Mouse (Mus musculus) C2C12 (cell line): Measurements from ENCODE around the gene Adra1d. TPM values are rescaled to one million over a fixed set of nuclear protein-coding genes. Genes with fewer than 3 reads are reported as not detected.

Experiments
- H3K27me3 ChIP-seq: one replicate; pipeline ENCODE4 v1.6.1; 2011; ENCODE audit not compliant: control insufficient read depth, insufficient read depth, insufficient read length
- H3K36me3 ChIP-seq: one replicate; pipeline ENCODE4 v1.6.1; 2011; ENCODE audit not compliant: control insufficient read depth, insufficient read depth
- H3K4me3 ChIP-seq: one replicate; pipeline ENCODE4 v1.5.1; 2011; ENCODE audit warnings: mild to moderate bottlenecking, control low read depth; ENCODE audit not compliant: poor library complexity, insufficient read depth, severe bottlenecking
- H3K79me2 ChIP-seq: one replicate; pipeline ENCODE4 v1.6.1; 2011; ENCODE audit not compliant: control insufficient read depth, insufficient read depth
- H3K79me3 ChIP-seq: one replicate; pipeline ENCODE4 v1.6.1; 2011; ENCODE audit warnings: low read depth, control low read depth
- H3ac ChIP-seq: one replicate; pipeline ENCODE3; 2011; ENCODE audit warnings: low read depth; ENCODE audit not compliant: control insufficient read depth, insufficient read length
- CEBPB ChIP-seq: IDR thresholded peaks from one replicate; pipeline ENCODE4 v1.6.1; 2011; ENCODE audit warnings: low read depth, mild to moderate bottlenecking, control low read depth, moderate library complexity
- CTCF ChIP-seq: IDR thresholded peaks from one replicate; pipeline ENCODE4 v1.5.1; 2011; ENCODE audit not compliant: control insufficient read depth, insufficient read depth, insufficient read length
- FOSL1 ChIP-seq: IDR thresholded peaks from one replicate; pipeline ENCODE4 v1.8.0; 2011; ENCODE audit warnings: mild to moderate bottlenecking, low read length; ENCODE audit not compliant: poor library complexity, insufficient read depth, severe bottlenecking
- MAX ChIP-seq: IDR thresholded peaks from one replicate; pipeline ENCODE4 v1.6.1; 2011; ENCODE audit warnings: mild to moderate bottlenecking, control low read depth
- MYOD1 ChIP-seq: IDR thresholded peaks from one replicate; pipeline ENCODE4 v1.6.1; 2011; ENCODE audit warnings: low read depth; ENCODE audit not compliant: control insufficient read depth, insufficient read length
- MYOG ChIP-seq: IDR thresholded peaks from one replicate; pipeline ENCODE4 v1.6.1; 2011; ENCODE audit not compliant: control insufficient read depth, insufficient read length; ENCODE audit errors: extremely low read depth
- USF1 ChIP-seq: IDR thresholded peaks from one replicate; pipeline ENCODE4 v1.6.1; 2011; ENCODE audit warnings: low read depth, mild to moderate bottlenecking, control low read depth, moderate library complexity
- polyA plus RNA-seq: library from polyadenylated mRNA; unstranded; fragments of >200 nt; fragmentation: generic; extraction: Trizol; gene quantifications from one replicate; pipeline ENCODE4 v1.2.1, GENCODE M21; 2012; ENCODE audit warnings: missing spikeins

The Adra1d gene
- polyA plus RNA-seq, 1 experiment: 1.7 TPM

- Histone ChIP-seq H3K4me3 (no peak overlapping the region), H3K79me2 (peaks cover 85% of the 10 kb centered on the region), H3K36me3 (no peaks in the 10 kb centered on the region), H3K79me3 (peaks cover 11% of the 10 kb centered on the region), H3ac (no peak overlapping the region), H3K27me3 (no peaks in the 10 kb centered on the region)
- TF ChIP-seq MYOD1: no peak
- no peak for TF ChIP-seq CEBPB
- no peak for TF ChIP-seq MYOG
- TF ChIP-seq CTCF: no peak
- TF ChIP-seq FOSL1: no peak
- no peak for TF ChIP-seq MAX
- no peak for TF ChIP-seq USF1
These were observed 65.8 kb downstream of the Adra1d start for GRCm38 (mm10) chr2:131496125-131496820.

Other genes starting within 250 kb of the Adra1d start
- 4.9 TPM for gene Rnf24, start 209.4 kb downstream of the Adra1d start, polyA plus RNA-seq
- gene Smox, start 70.8 kb downstream of the Adra1d start, polyA plus RNA-seq: 44.7 TPM